Mouse (Mus musculus): ENCODE data around the gene Triobp. TPM values are rescaled to one million over a fixed set of nuclear protein-coding genes. Genes with fewer than 3 reads are reported as not detected.
"Not testable (repeated sequence)": the region's sequence is repeated elsewhere in the genome, so short reads cannot be mapped to it uniquely, and the experiment has no call there.

The Triobp gene
- polyA plus RNA-seq, 1 experiment from 2014 or later, result 49.0 TPM

DNA sequence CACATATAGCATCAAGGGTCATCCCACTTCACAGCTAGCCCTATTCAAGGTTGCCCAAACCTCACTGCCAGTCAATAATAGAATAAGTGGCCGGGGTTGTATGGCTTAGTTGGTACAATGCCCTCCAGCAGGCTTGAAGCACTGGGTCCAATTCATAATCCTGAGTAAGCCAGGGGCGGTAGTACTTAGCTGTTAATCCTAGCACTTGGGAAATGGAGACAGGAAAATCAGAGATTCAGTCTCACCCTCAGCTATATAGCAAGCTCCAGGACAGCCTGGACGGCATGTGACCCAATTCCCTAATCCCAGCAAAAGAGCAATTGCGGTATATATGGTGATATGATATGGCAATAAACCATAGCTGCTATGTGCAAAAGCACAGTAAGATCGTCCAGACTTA lies 59.5 kb downstream of the Triobp start:
- Histone ChIP-seq H3K4me1 (replicated peaks; ENCODE audit: control insufficient read depth, insufficient read depth, low read length) (no peaks in the 10 kb centered on the region), H3K27me3 (replicated peaks; ENCODE audit: control insufficient read depth, insufficient read depth, low read length) (no peaks in the 10 kb centered on the region), H3K27ac (ENCODE audit: low read depth) (no peak overlapping the region), H3K4me2 (ENCODE audit: low read length) (no peak overlapping the region), H3K36me3 (ENCODE audit: control insufficient read depth, insufficient read depth, low read length) (peaks cover 50% of the 10 kb centered on the region), H3K9ac (ENCODE audit: low read length) (no peak overlapping the region), H3K4me3 (ENCODE audit: low read depth, low read length) (no peak overlapping the region), H3K9me3 (ENCODE audit: control insufficient read depth, low read length) (no peaks in the 10 kb centered on the region)
- 92% methylated on average over 5 of the region's 5 CpGs for WGBS
- no peak for ATAC-seq (replicated peaks; ENCODE audit: low FRiP score, low TSS enrichment, low read depth)
- no peak for DNase-seq (ENCODE audit: low spot score)

- DNase-seq (ENCODE audit: low spot score); ATAC-seq (replicated peaks; ENCODE audit: low FRiP score, low TSS enrichment, low read depth); H3K27ac ChIP-seq (ENCODE audit: low read depth); H3K4me3 ChIP-seq (ENCODE audit: low read depth, low read length); H3K27me3 ChIP-seq (replicated peaks; ENCODE audit: control insufficient read depth, insufficient read depth, low read length); H3K9me3 ChIP-seq (ENCODE audit: control insufficient read depth, low read length); H3K9ac ChIP-seq (ENCODE audit: low read length); H3K4me1 ChIP-seq (replicated peaks; ENCODE audit: control insufficient read depth, insufficient read depth, low read length); H3K4me2 ChIP-seq (ENCODE audit: low read length): not testable (repeated sequence)
- 91% methylated on average over 5 of the region's 6 CpGs for WGBS
- peaks cover 42% of the 10 kb centered on the region for H3K36me3 ChIP-seq (ENCODE audit: control insufficient read depth, insufficient read depth, low read length)
Measured at GRCm38 (mm10) chr15:79007836-79008235, 60.3 kb downstream of the Triobp start.

- 50% methylated on average over 5 of the region's 5 CpGs for WGBS
- ATAC-seq (replicated peaks; ENCODE audit: low FRiP score, low TSS enrichment, low read depth), result no peak
Measured at GRCm38 (mm10) chr15:79009734-79010133, 62.2 kb downstream of the Triobp start.

GRCm38 (mm10) chr15:79011550-79011949 lies 64.0 kb downstream of the Triobp start:
- no peak overlapping the region for H3K9ac ChIP-seq (ENCODE audit: low read length)
- H3K36me3 ChIP-seq (ENCODE audit: control insufficient read depth, insufficient read depth, low read length), result peaks cover 5% of the 10 kb centered on the region
- H3K9me3 ChIP-seq (ENCODE audit: control insufficient read depth, low read length), result no peaks in the 10 kb centered on the region
- H3K27ac ChIP-seq (ENCODE audit: low read depth), result no peak overlapping the region
- H3K4me3 ChIP-seq (ENCODE audit: low read depth, low read length), result no peak overlapping the region
- no peak overlapping the region for H3K4me2 ChIP-seq (ENCODE audit: low read length)
- no peaks in the 10 kb centered on the region for H3K4me1 ChIP-seq (replicated peaks; ENCODE audit: control insufficient read depth, insufficient read depth, low read length)
- H3K27me3 ChIP-seq (replicated peaks; ENCODE audit: control insufficient read depth, insufficient read depth, low read length), result no peaks in the 10 kb centered on the region
- WGBS, result 63% methylated on average over 10 of the region's 10 CpGs
- ATAC-seq (replicated peaks; ENCODE audit: low FRiP score, low TSS enrichment, low read depth) (no peak), DNase-seq (ENCODE audit: low spot score) (no peak)

More at GRCm38 (mm10) chr15:79009734-79010133, 62.2 kb downstream of the Triobp start:
- Histone ChIP-seq H3K9ac (ENCODE audit: low read length) (no peak overlapping the region), H3K4me3 (ENCODE audit: low read depth, low read length) (no peak overlapping the region), H3K36me3 (ENCODE audit: control insufficient read depth, insufficient read depth, low read length) (peaks cover 23% of the 10 kb centered on the region), H3K4me2 (ENCODE audit: low read length) (no peak overlapping the region), H3K4me1 (replicated peaks; ENCODE audit: control insufficient read depth, insufficient read depth, low read length) (no peaks in the 10 kb centered on the region), H3K27me3 (replicated peaks; ENCODE audit: control insufficient read depth, insufficient read depth, low read length) (no peaks in the 10 kb centered on the region), H3K9me3 (ENCODE audit: control insufficient read depth, low read length) (no peaks in the 10 kb centered on the region), H3K27ac (ENCODE audit: low read depth) (no peak overlapping the region)
- no peak for DNase-seq (ENCODE audit: low spot score)

DNA sequence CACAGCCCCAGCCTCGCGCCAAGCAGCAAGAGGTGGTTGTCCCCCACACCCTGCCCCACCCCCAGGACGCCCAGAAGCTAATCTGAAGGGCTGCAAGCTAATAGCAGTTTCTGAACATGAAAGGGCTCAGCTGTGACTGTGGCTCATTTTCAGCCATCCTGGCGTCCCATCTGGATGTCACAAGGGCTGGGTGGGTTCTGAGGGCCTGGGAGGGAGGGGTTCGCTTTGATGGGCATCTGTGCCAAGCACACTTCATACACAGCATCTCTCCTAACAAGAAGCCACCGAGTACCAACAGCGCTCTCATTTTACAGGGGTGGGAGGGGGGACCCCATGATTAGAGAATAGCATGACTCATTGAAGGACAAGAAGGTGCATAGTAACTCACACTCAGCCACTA lies 65.9 kb downstream of the Triobp start:
- ATAC-seq (replicated peaks; ENCODE audit: low FRiP score, low TSS enrichment, low read depth), result no peak

GRCm38 (mm10) chr15:79018191-79018590 lies 70.7 kb downstream of the Triobp start:
- Histone ChIP-seq H3K9me3 (ENCODE audit: control insufficient read depth, low read length) (no peaks in the 10 kb centered on the region), H3K4me3 (ENCODE audit: low read depth, low read length) (no peak overlapping the region), H3K27ac (ENCODE audit: low read depth) (no peak overlapping the region), H3K36me3 (ENCODE audit: control insufficient read depth, insufficient read depth, low read length) (no peaks in the 10 kb centered on the region), H3K4me1 (replicated peaks; ENCODE audit: control insufficient read depth, insufficient read depth, low read length) (peaks cover 7% of the 10 kb centered on the region; the same call in 1 of the 2 replicates), H3K4me2 (ENCODE audit: low read length) (no peak overlapping the region), H3K27me3 (replicated peaks; ENCODE audit: control insufficient read depth, insufficient read depth, low read length) (no peaks in the 10 kb centered on the region), H3K9ac (ENCODE audit: low read length) (no peak overlapping the region)
- WGBS, result 31% methylated on average over 4 of the region's 4 CpGs
- ATAC-seq (replicated peaks; ENCODE audit: low FRiP score, low TSS enrichment, low read depth) (no peak), DNase-seq (ENCODE audit: low spot score) (no peak)

More for the DNA sequence above, 65.9 kb downstream of the Triobp start:
- Histone ChIP-seq H3K9ac (ENCODE audit: low read length) (no peak overlapping the region), H3K4me3 (ENCODE audit: low read depth, low read length) (no peak overlapping the region), H3K36me3 (ENCODE audit: control insufficient read depth, insufficient read depth, low read length) (no peaks in the 10 kb centered on the region), H3K27me3 (replicated peaks; ENCODE audit: control insufficient read depth, insufficient read depth, low read length) (no peaks in the 10 kb centered on the region), H3K27ac (ENCODE audit: low read depth) (no peak overlapping the region), H3K4me2 (ENCODE audit: low read length) (no peak overlapping the region), H3K9me3 (ENCODE audit: control insufficient read depth, low read length) (no peaks in the 10 kb centered on the region), H3K4me1 (replicated peaks; ENCODE audit: control insufficient read depth, insufficient read depth, low read length) (no peaks in the 10 kb centered on the region)
- no peak for DNase-seq (ENCODE audit: low spot score)
- 63% methylated on average over 7 of the region's 7 CpGs for WGBS

DNA sequence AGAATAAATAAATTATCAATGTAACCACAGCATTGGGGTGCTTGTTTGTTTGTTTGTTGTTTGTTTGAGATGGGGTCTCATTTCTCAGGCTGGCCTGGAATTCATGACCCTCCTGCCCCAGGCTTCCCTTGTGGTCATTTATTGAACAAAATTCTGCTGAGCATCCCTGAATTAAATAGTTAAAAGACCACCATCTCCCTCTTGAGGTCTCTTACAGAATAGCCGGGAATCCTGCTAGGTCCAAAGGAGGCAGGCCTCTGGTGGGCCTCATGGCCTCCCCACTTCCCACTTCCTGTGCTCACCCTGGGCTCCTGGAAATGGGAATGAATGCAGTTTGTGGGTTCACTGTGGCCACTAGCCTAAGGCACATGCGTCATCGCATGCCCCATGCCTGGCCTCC lies 71.4 kb downstream of the Triobp start:
- ATAC-seq (replicated peaks; ENCODE audit: low FRiP score, low TSS enrichment, low read depth), result no peak
- Histone ChIP-seq H3K4me2 (ENCODE audit: low read length) (no peak overlapping the region), H3K27me3 (replicated peaks; ENCODE audit: control insufficient read depth, insufficient read depth, low read length) (no peaks in the 10 kb centered on the region), H3K9me3 (ENCODE audit: control insufficient read depth, low read length) (no peaks in the 10 kb centered on the region), H3K4me1 (replicated peaks; ENCODE audit: control insufficient read depth, insufficient read depth, low read length) (peaks cover 7% of the 10 kb centered on the region; the same call in 1 of the 2 replicates), H3K4me3 (ENCODE audit: low read depth, low read length) (no peak overlapping the region), H3K9ac (ENCODE audit: low read length) (no peak overlapping the region), H3K36me3 (ENCODE audit: control insufficient read depth, insufficient read depth, low read length) (no peaks in the 10 kb centered on the region), H3K27ac (ENCODE audit: low read depth) (no peak overlapping the region)
- WGBS, result 52% methylated on average over 3 of the region's 3 CpGs
- no peak for DNase-seq (ENCODE audit: low spot score)

DNA sequence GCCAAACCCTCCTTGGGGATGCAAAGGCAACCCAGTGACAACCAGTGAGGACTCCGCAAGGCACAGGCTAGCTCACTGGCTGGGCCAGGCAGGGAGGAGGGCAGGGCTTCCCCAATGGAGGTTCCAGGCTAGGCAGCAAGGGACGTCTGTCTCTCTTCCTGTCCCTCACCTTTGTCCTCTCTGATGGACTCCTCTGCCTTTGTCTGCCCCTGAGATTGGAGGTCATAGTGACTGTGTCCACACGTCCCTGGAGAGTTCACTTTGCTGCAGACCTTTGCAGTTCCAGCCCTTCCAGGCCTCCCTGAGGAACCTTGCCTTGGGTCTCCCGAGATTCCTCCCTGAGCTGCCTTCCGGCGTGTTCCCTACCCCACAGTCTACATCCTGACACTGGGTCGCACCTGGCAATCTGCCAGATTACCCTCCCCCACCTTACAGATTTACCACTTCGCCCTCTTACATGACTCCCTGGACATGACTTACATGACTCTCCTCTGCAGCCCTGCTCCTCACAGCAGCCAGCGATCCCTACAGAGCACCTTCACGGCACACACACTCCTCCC lies 75.2 kb downstream of the Triobp start:
- no peak overlapping the region for H3K9ac ChIP-seq (ENCODE audit: low read length)
- no peak overlapping the region for H3K4me3 ChIP-seq (ENCODE audit: low read depth, low read length)
- H3K36me3 ChIP-seq (ENCODE audit: control insufficient read depth, insufficient read depth, low read length), result no peaks in the 10 kb centered on the region
- DNase-seq (ENCODE audit: low spot score), result no peak
- H3K4me2 ChIP-seq (ENCODE audit: low read length), result no peak overlapping the region
- peaks cover 29% of the 10 kb centered on the region for H3K4me1 ChIP-seq (replicated peaks; ENCODE audit: control insufficient read depth, insufficient read depth, low read length)
- no peaks in the 10 kb centered on the region for H3K27me3 ChIP-seq (replicated peaks; ENCODE audit: control insufficient read depth, insufficient read depth, low read length)
- H3K27ac ChIP-seq (ENCODE audit: low read depth), result no peak overlapping the region
- 50% methylated on average over 10 of the region's 10 CpGs for WGBS
- H3K9me3 ChIP-seq (ENCODE audit: control insufficient read depth, low read length), result no peaks in the 10 kb centered on the region
- no peak for ATAC-seq (replicated peaks; ENCODE audit: low FRiP score, low TSS enrichment, low read depth)

DNA sequence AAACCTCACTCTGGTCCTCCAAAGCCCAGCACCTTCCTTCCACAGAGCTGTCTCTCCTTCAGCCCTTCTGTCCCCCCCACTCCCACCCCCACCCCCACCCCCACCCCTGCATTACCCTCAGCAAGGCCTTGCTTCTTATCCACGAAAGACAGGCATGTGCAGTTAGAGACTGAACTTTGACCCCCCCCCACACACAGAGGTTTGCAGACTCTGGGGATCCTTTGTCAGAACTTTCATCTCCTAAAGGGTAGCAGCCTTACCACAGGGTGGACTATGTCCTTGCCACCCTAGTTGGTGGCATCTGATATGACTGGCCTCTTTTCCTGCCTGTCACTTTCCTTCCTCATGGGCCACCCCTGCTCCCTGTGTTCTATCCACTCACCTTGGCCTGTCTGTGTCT lies 75.8 kb downstream of the Triobp start:
- no peak overlapping the region for H3K4me3 ChIP-seq (ENCODE audit: low read depth, low read length)
- H3K9me3 ChIP-seq (ENCODE audit: control insufficient read depth, low read length), result no peaks in the 10 kb centered on the region
- H3K36me3 ChIP-seq (ENCODE audit: control insufficient read depth, insufficient read depth, low read length), result no peaks in the 10 kb centered on the region
- no peaks in the 10 kb centered on the region for H3K27me3 ChIP-seq (replicated peaks; ENCODE audit: control insufficient read depth, insufficient read depth, low read length)
- DNase-seq (ENCODE audit: low spot score) (no peak), ATAC-seq (replicated peaks; ENCODE audit: low FRiP score, low TSS enrichment, low read depth) (no peak)
- WGBS, result 22% methylated on average over 1 of the region's 1 CpGs
- peaks cover 29% of the 10 kb centered on the region for H3K4me1 ChIP-seq (replicated peaks; ENCODE audit: control insufficient read depth, insufficient read depth, low read length)
- no peak overlapping the region for H3K4me2 ChIP-seq (ENCODE audit: low read length)
- H3K27ac ChIP-seq (ENCODE audit: low read depth), result no peak overlapping the region
- no peak overlapping the region for H3K9ac ChIP-seq (ENCODE audit: low read length)
